Mouse (Mus musculus): ENCODE results near the gene Igf2bp1. TPM values are rescaled to one million over a fixed set of nuclear protein-coding genes. Genes with fewer than 3 reads are reported as not detected.

Igf2bp1 gene
- total RNA-seq, 2 experiments from 2014 or later: 0.46 to 0.76 TPM

DNA sequence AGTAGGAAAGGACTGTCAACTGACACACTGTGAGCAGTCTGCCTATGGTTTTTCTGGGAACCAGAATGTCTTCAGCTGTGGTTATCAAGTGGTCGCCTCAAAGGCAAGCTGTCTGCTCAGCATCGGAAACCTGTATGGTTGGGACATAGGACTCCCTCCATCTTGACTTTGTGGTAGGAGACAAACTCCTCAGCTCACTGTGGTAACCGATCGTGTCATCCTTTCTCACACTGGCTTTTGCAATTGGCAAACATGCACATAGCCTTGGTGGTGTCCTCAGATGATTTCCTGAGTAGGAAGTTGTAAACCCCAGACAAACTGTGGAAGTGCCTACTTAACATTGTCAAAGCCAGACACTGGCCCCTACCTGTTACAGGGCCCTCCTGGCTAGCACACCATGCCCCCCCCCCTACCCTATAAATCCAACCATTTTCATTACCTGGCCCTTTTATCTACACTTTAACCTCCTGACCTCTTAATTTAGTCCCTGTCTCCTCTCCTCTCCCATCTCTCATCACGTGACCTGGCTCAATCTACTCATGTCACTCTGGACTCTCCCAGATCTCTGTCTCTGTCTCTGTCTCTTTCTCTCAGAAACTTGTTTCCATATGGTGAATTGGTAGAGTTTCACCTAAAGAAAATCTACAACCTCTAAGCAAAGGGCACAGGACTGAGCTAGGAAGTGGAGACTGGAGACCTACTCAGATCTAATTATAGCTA, 97.8 kb downstream of the Igf2bp1 start:
- no peak for DNase-seq
- intact Hi-C loops (cut with DNase I): no loop called here

Small RNA genes within 50 kb of the gene (microRNA-seq; reads per million reads assigned to microRNA genes)
- gene Mir3063: 0 reads per million in 2 experiments

Other genes with a start within 250 kb of the Igf2bp1 start
- gene Phospho1, start 181.4 kb downstream of the Igf2bp1 start, total RNA-seq (2021): 100 to 1,000 TPM; 172 to 179 TPM
- gene Gngt2, start 168.7 kb downstream of the Igf2bp1 start, total RNA-seq (2021): 10 to 100 TPM; 18.3 to 20.0 TPM
- gene Abi3, start 163.5 kb downstream of the Igf2bp1 start, total RNA-seq (2021): 10 to 100 TPM; 20.7 to 21.0 TPM
- not detected for gene B4galnt2, start 91.0 kb downstream of the Igf2bp1 start, total RNA-seq (2021)
- not detected for gene Gip, start 18.6 kb upstream of the Igf2bp1 start, total RNA-seq (2021)
- gene Snf8, start 28.9 kb upstream of the Igf2bp1 start, total RNA-seq (2021): 10 to 100 TPM; 45.8 to 51.2 TPM
- 10 to 100 TPM; 31.9 to 36.8 TPM for gene Ube2z, start 59.4 kb upstream of the Igf2bp1 start, total RNA-seq (2021)
- 1,000 to 10,000 TPM; 3,151 to 3,310 TPM for gene Atp5g1, start 69.7 kb upstream of the Igf2bp1 start, total RNA-seq (2021)
- gene Calcoco2, start 106.0 kb upstream of the Igf2bp1 start, total RNA-seq (2021): not detected
- gene Ttll6, start 127.8 kb upstream of the Igf2bp1 start, total RNA-seq (2021): under 1 TPM in 1 of 2 experiments, not detected in 1; 0.07 TPM
- gene Hoxb13, start 188.4 kb upstream of the Igf2bp1 start, total RNA-seq (2021): not detected